Mouse (Mus musculus): ENCODE measurements around the gene Wdr49. TPM values are rescaled to one million over a fixed set of nuclear protein-coding genes. Genes with fewer than 3 reads are reported as not detected.

Wdr49 gene
- polyA plus RNA-seq, 1 experiment from 2014 or later, result not detected

DNA sequence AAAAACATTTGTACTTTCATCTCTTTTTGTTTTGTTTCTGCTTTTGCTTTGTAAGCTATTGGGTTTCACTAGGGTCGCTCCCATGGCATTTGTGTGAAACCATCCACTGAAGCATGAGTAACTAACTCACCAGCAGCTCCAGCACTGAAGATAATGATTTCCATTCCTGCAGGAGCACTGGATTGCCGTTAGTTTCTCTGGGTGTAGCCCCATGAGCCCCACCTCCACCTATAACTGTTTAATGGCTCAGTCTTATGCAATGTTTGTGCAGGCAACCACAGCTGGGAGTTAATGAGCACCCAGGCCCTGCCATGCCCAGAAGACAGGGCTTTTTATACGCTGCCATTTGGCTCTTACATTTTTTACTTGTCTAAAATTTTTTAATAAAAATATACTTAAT, 11.0 kb upstream of the Wdr49 start:
- Histone ChIP-seq H3K9me3 (ENCODE audit: low read length) (no peaks in the 10 kb centered on the region), H3K4me1 (ENCODE audit: insufficient read depth, low read depth, low read length) (no peaks in the 10 kb centered on the region), H3K36me3 (ENCODE audit: insufficient read depth, low read length) (no peaks in the 10 kb centered on the region), H3K4me2 (replicated peaks; ENCODE audit: low read depth, low read length) (no peak overlapping the region), H3K9ac (replicated peaks; ENCODE audit: low read depth) (no peak overlapping the region), H3K4me3 (ENCODE audit: low read depth, low read length) (no peak overlapping the region), H3K27ac (ENCODE audit: low read length) (no peak overlapping the region), H3K27me3 (replicated peaks; ENCODE audit: insufficient read depth, low read length) (no peaks in the 10 kb centered on the region)
- DNase-seq (ENCODE audit: low spot score) (no peak), ATAC-seq (no peak)
- TF ChIP-seq EP300 (IDR thresholded peaks at IDR 0.05), result no peak
- no peak for TF ChIP-seq CTCF (IDR thresholded peaks at IDR 0.05)
- 57% methylated on average over 3 of the region's 3 CpGs for WGBS

DNA sequence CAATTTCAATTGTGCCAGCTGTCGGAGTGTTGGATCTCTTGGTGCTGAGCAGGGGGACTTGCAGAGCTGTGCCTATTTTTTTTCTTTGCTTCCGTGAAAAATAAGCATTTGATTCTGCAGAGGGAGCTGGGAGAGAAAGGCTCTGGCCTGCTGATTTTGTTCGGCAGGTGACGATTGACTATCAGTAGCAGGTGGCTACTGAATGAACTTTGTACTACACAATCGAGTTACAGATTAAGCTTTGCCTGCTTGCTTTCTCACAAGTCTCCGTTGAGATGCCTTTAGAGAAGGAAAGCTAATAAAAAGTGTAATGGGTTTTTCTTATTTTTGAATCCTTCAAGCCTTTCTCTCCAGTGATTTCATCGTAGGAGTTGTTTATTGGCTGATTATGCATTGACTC, 6.8 kb downstream of the Wdr49 start:
- Histone ChIP-seq H3K4me1 (ENCODE audit: insufficient read depth, low read depth, low read length) (no peaks in the 10 kb centered on the region), H3K4me2 (replicated peaks; ENCODE audit: low read depth, low read length) (no peak overlapping the region), H3K4me3 (ENCODE audit: low read depth, low read length) (no peak overlapping the region), H3K27me3 (replicated peaks; ENCODE audit: insufficient read depth, low read length) (no peaks in the 10 kb centered on the region), H3K36me3 (ENCODE audit: insufficient read depth, low read length) (no peaks in the 10 kb centered on the region), H3K9ac (replicated peaks; ENCODE audit: low read depth) (no peak overlapping the region), H3K9me3 (ENCODE audit: low read length) (no peaks in the 10 kb centered on the region), H3K27ac (ENCODE audit: low read length) (no peak overlapping the region)
- ATAC-seq (no peak), DNase-seq (ENCODE audit: low spot score) (no peak)
- 65% methylated on average over 7 of the region's 7 CpGs for WGBS
- TF ChIP-seq EP300 (IDR thresholded peaks at IDR 0.05) (no peak), CTCF (IDR thresholded peaks at IDR 0.05) (no peak)

DNA sequence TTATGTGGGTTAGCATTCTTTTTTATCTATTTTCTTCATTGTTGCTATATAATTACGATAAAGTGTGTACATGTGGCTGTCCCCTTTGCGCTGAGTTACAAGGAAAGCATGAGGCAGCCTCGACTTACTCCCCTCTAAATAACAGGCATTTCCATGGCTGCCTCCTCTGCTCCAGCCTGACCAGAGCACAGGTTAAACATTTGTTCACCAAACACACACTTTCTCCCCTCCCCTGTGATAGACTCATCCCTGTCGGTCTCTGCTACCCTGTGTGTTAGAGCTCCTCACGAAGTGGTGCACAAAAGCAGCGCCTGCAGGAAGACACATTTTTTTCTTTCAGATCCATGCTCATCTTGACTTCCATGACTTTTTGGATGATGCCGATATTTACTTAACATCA, 7.3 kb downstream of the Wdr49 start:
- Histone ChIP-seq H3K9me3 (ENCODE audit: low read length) (no peaks in the 10 kb centered on the region), H3K4me2 (replicated peaks; ENCODE audit: low read depth, low read length) (no peak overlapping the region), H3K36me3 (ENCODE audit: insufficient read depth, low read length) (no peaks in the 10 kb centered on the region), H3K4me3 (ENCODE audit: low read depth, low read length) (no peak overlapping the region), H3K4me1 (ENCODE audit: insufficient read depth, low read depth, low read length) (no peaks in the 10 kb centered on the region), H3K27me3 (replicated peaks; ENCODE audit: insufficient read depth, low read length) (no peaks in the 10 kb centered on the region), H3K27ac (ENCODE audit: low read length) (no peak overlapping the region), H3K9ac (replicated peaks; ENCODE audit: low read depth) (no peak overlapping the region)
- TF ChIP-seq EP300 (IDR thresholded peaks at IDR 0.05) (no peak), CTCF (IDR thresholded peaks at IDR 0.05) (no peak)
- DNase-seq (ENCODE audit: low spot score), result no peak
- WGBS, result 79% methylated on average over 7 of the region's 7 CpGs
- ATAC-seq, result no peak

GRCm38 (mm10) chr3:75468154-75468553, 13.8 kb downstream of the Wdr49 start:
- Histone ChIP-seq H3K4me1 (ENCODE audit: insufficient read depth, low read depth, low read length) (no peaks in the 10 kb centered on the region), H3K9me3 (ENCODE audit: low read length) (no peaks in the 10 kb centered on the region), H3K27me3 (replicated peaks; ENCODE audit: insufficient read depth, low read length) (no peaks in the 10 kb centered on the region), H3K4me3 (ENCODE audit: low read depth, low read length) (no peak overlapping the region), H3K27ac (ENCODE audit: low read length) (no peak overlapping the region), H3K36me3 (ENCODE audit: insufficient read depth, low read length) (no peaks in the 10 kb centered on the region), H3K4me2 (replicated peaks; ENCODE audit: low read depth, low read length) (no peak overlapping the region), H3K9ac (replicated peaks; ENCODE audit: low read depth) (no peak overlapping the region)
- TF ChIP-seq EP300 (IDR thresholded peaks at IDR 0.05) (no peak), CTCF (IDR thresholded peaks at IDR 0.05) (no peak)
- no peak for ATAC-seq
- DNase-seq (ENCODE audit: low spot score), result no peak
- 78% methylated on average over 7 of the region's 7 CpGs for WGBS

- TF ChIP-seq EP300 (IDR thresholded peaks at IDR 0.05) (no peak), CTCF (IDR thresholded peaks at IDR 0.05) (no peak)
- Histone ChIP-seq H3K4me2 (replicated peaks; ENCODE audit: low read depth, low read length) (no peak overlapping the region), H3K9ac (replicated peaks; ENCODE audit: low read depth) (no peak overlapping the region), H3K4me3 (ENCODE audit: low read depth, low read length) (no peak overlapping the region), H3K36me3 (ENCODE audit: insufficient read depth, low read length) (no peaks in the 10 kb centered on the region), H3K27ac (ENCODE audit: low read length) (no peak overlapping the region), H3K9me3 (ENCODE audit: low read length) (no peaks in the 10 kb centered on the region), H3K4me1 (ENCODE audit: insufficient read depth, low read depth, low read length) (no peaks in the 10 kb centered on the region), H3K27me3 (replicated peaks; ENCODE audit: insufficient read depth, low read length) (no peaks in the 10 kb centered on the region)
- DNase-seq (ENCODE audit: low spot score), result no peak
- ATAC-seq, result no peak
- WGBS, result 78% methylated on average over 4 of the region's 4 CpGs
Observed at GRCm38 (mm10) chr3:75430564-75431181, 51.3 kb downstream of the Wdr49 start.

- Histone ChIP-seq H3K36me3 (ENCODE audit: insufficient read depth, low read length) (no peaks in the 10 kb centered on the region), H3K9me3 (ENCODE audit: low read length) (no peaks in the 10 kb centered on the region), H3K4me3 (ENCODE audit: low read depth, low read length) (no peak overlapping the region), H3K4me1 (ENCODE audit: insufficient read depth, low read depth, low read length) (no peaks in the 10 kb centered on the region), H3K27me3 (replicated peaks; ENCODE audit: insufficient read depth, low read length) (no peaks in the 10 kb centered on the region), H3K27ac (ENCODE audit: low read length) (no peak overlapping the region), H3K9ac (replicated peaks; ENCODE audit: low read depth) (no peak overlapping the region), H3K4me2 (replicated peaks; ENCODE audit: low read depth, low read length) (no peak overlapping the region)
- TF ChIP-seq CTCF (IDR thresholded peaks at IDR 0.05) (no peak), EP300 (IDR thresholded peaks at IDR 0.05) (no peak)
- WGBS, result 81% methylated on average over 4 of the region's 4 CpGs
- DNase-seq (ENCODE audit: low spot score) (no peak), ATAC-seq (no peak)
Observed at GRCm38 (mm10) chr3:75395918-75396317, 86.0 kb downstream of the Wdr49 start.

Measured in lung, postnatal 0 days (tissue).